Mouse (Mus musculus) hindbrain, postnatal 0 days (tissue): ENCODE results near the gene Rabep1. TPM values are rescaled to one million over a fixed set of nuclear protein-coding genes. Genes with fewer than 3 reads are reported as not detected.

ENCODE experiments used
- ATAC-seq: fragments of 200-750 bp; cut with Nextera tagmentation; 2 replicates; pipeline ENCODE4 v1.8.0; 2017; ENCODE audit warnings: mild to moderate bottlenecking, moderate TSS enrichment, moderate library complexity
- DNase-seq: peaks from one replicate; pipeline ENCODE4 v3.0.0-alpha.2; 2015; ENCODE audit warnings: low spot score
- H3K27ac ChIP-seq: fragments of 300-500 bp; sonication (generic); 2 replicates; pipeline ENCODE4 v1.5.1; 2014; ENCODE audit warnings: mild to moderate bottlenecking
- H3K27me3 ChIP-seq: fragments of 300-500 bp; sonication (generic); 2 replicates; pipeline ENCODE4 v1.6.1; 2014; ENCODE audit warnings: low read length, mixed read lengths; ENCODE audit not compliant: insufficient read depth
- H3K36me3 ChIP-seq: fragments of 300-500 bp; sonication (generic); 2 replicates; pipeline ENCODE4 v1.6.1; 2014; ENCODE audit warnings: low read length, mixed read lengths; ENCODE audit not compliant: insufficient read depth
- H3K4me1 ChIP-seq: fragments of 300-500 bp; sonication (generic); 2 replicates; pipeline ENCODE4 v1.6.1; 2014; ENCODE audit warnings: antibody characterized with exemption, low read length, mixed read lengths; ENCODE audit not compliant: insufficient read depth
- H3K4me2 ChIP-seq: fragments of 300-500 bp; sonication (generic); 2 replicates; pipeline ENCODE4 v1.6.1; 2014; ENCODE audit warnings: low read depth, mild to moderate bottlenecking, low read length, moderate library complexity, mixed read lengths
- H3K4me3 ChIP-seq: fragments of 300-500 bp; sonication (generic); 2 replicates; pipeline ENCODE4 v1.5.1; 2014; ENCODE audit warnings: low read length
- H3K9ac ChIP-seq: fragments of 300-500 bp; sonication (generic); replicated peaks from 2 replicates; pipeline ENCODE4 v1.6.1; 2014; ENCODE audit warnings: mild to moderate bottlenecking, low read length, moderate library complexity, mixed read lengths
- H3K9me3 ChIP-seq: fragments of 300-500 bp; sonication (generic); 2 replicates; pipeline ENCODE4 v1.6.1; 2016; ENCODE audit warnings: low read length, mixed read lengths
- CTCF ChIP-seq: IDR thresholded peaks from 2 replicates; pipeline ENCODE4 v1.5.1; 2016; ENCODE audit warnings: antibody characterized with exemption, control low read depth, low read depth
- WGBS: fragments of 180-500 bp; shearing (Covaris S2); extraction: QIAGEN DNeasy Blood & Tissue Kit; methylation state at CpG from one replicate; pipeline ENCODE4 v1.1.7; 2014; 5-methylcytosine and 5-hydroxymethylcytosine counted together
- polyA plus RNA-seq: library from polyadenylated mRNA; unstranded; fragments of >200 nt; fragmentation: Nextera tagmentation; extraction: Ambion mirVana; gene quantifications from 2 replicates; pipeline ENCODE4 v1.2.1, GENCODE M21; 2015
- total RNA-seq: library from RNA; depleted of rRNA; stranded (reverse); fragments of >200 nt; gene quantifications from 2 replicates; pipeline ENCODE4 v1.2.3, GENCODE M21; 2014

Rabep1 gene
- total and polyA plus RNA-seq, 2 experiments from 2014 or later = 47.1 to 101 TPM

DNA sequence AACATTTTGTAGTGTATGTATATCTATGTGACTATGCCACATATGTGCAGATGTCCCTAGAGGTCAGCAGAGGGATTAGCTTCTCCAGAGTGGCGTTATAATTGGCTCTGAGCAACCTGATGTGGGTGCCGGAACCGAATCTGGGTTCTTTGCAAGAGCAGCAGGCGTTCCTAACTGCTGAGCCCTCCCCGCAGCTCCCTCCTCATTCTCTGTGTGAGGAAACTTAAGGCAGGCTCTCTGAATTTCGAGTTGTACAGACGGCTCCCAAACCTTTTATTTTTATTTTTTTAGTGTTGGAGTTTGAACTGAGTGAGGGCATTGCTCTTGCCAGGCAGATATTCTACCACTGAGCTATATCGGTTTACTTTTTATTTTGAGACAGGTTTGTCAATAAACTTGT lies 29.5 kb upstream of the Rabep1 start:
- WGBS = 86% methylated on average over 8 of the region's 8 CpGs
- no peak for TF ChIP-seq CTCF
- Histone ChIP-seq H3K27me3 (no peaks in the 10 kb centered on the region), H3K4me3 (no peak overlapping the region), H3K9ac (no peak overlapping the region), H3K9me3 (no peaks in the 10 kb centered on the region), H3K27ac (no peak overlapping the region), H3K4me1 (no peaks in the 10 kb centered on the region), H3K4me2 (no peak overlapping the region), H3K36me3 (no peaks in the 10 kb centered on the region)
- ATAC-seq (no peak), DNase-seq (no peak)

DNA sequence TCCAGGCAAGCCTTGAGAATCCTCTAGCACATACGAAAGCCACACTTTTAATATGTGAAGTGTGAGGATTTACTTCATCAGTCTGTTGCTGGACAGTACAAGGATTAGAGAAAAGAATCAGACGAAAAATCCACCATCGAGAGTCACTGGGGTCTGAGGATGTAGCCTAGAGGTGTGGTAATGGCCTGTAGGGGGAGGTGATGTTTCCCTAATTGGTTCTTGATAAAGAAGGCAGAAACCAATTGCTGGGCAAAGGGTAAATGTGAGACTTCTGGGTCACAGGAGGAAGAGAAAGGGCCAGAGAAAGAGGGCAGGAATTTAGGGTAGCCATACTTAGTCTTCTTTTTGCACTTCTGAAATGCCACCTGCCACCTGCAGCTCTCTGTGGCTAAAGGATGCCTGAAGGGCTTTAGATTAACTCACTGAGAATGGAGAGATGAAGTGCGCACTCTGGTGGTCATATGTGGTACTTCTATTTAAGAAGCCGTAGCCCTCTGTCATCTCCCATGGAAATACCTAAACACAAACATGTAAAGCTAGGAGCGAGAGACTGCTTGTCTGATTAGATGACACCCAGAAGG lies 29.0 kb upstream of the Rabep1 start:
- no peaks in the 10 kb centered on the region for H3K36me3 ChIP-seq
- H3K9me3 ChIP-seq = no peaks in the 10 kb centered on the region
- TF ChIP-seq CTCF = peak; percentile 89
- ATAC-seq (peak; percentile 40; the same call in 1 of the 2 replicates), DNase-seq (peak; percentile 77)
- no peak overlapping the region for H3K4me3 ChIP-seq
- H3K9ac ChIP-seq = no peak overlapping the region
- no peak overlapping the region for H3K4me2 ChIP-seq
- H3K27ac ChIP-seq = no peak overlapping the region
- H3K27me3 ChIP-seq = no peaks in the 10 kb centered on the region
- whole genome bisulfite sequencing = 28% methylated on average over 6 of the region's 6 CpGs
- H3K4me1 ChIP-seq = no peaks in the 10 kb centered on the region

DNA sequence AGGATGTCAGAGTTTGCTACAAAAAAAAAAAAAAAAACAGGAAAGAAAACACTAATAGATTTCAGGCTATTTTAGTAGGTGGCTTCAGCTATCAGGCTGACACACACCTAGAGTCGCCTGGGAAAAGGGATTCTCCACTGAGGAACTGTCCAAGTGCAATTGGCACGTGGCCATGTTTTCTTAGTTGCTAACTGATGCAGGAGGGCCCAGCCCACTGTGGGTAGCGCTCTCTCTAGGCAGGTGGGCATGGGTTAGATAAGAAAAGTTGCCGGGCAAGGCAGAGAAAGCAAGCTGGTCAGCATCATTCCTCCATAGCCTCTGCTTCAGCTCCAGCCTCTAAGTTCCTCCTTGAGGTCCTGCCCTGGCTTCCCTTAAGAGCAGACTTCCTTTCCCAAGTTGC lies 27.8 kb upstream of the Rabep1 start:
- H3K27me3 ChIP-seq = no peaks in the 10 kb centered on the region
- no peak for ATAC-seq
- H3K4me2 ChIP-seq = no peak overlapping the region
- no peak overlapping the region for H3K4me3 ChIP-seq
- no peaks in the 10 kb centered on the region for H3K36me3 ChIP-seq
- H3K4me1 ChIP-seq = no peaks in the 10 kb centered on the region
- TF ChIP-seq CTCF = no peak
- WGBS = 84% methylated on average over 4 of the region's 4 CpGs
- no peak overlapping the region for H3K9ac ChIP-seq
- no peak for DNase-seq
- H3K9me3 ChIP-seq = no peaks in the 10 kb centered on the region
- no peak overlapping the region for H3K27ac ChIP-seq

DNA sequence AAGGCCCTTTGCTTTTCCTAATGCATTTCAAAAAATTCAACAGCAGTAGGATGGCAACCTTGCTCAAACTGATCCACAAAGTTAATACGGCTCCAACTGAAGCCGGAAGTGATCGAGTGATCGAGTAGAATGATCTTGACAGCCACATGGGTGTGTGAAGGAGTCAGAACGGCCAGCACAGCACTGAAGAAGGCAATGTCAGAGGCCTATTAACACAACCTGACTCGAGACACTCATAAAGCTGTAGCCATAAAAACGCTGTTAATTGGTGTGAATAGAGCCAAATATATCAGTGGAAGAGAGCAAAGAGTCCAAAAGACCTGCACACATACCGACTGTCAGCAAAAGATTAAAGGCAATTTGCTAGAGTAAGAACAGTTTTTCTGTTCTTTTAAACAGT lies 24.5 kb upstream of the Rabep1 start:
- H3K4me3 ChIP-seq = no peak overlapping the region
- H3K36me3 ChIP-seq = no peaks in the 10 kb centered on the region
- 81% methylated on average over 8 of the region's 8 CpGs for WGBS
- H3K9ac ChIP-seq = no peak overlapping the region
- no peaks in the 10 kb centered on the region for H3K4me1 ChIP-seq
- no peak overlapping the region for H3K27ac ChIP-seq
- H3K27me3 ChIP-seq = no peaks in the 10 kb centered on the region
- no peak for TF ChIP-seq CTCF
- ATAC-seq (no peak), DNase-seq (no peak)
- no peaks in the 10 kb centered on the region for H3K9me3 ChIP-seq
- H3K4me2 ChIP-seq = no peak overlapping the region

DNA sequence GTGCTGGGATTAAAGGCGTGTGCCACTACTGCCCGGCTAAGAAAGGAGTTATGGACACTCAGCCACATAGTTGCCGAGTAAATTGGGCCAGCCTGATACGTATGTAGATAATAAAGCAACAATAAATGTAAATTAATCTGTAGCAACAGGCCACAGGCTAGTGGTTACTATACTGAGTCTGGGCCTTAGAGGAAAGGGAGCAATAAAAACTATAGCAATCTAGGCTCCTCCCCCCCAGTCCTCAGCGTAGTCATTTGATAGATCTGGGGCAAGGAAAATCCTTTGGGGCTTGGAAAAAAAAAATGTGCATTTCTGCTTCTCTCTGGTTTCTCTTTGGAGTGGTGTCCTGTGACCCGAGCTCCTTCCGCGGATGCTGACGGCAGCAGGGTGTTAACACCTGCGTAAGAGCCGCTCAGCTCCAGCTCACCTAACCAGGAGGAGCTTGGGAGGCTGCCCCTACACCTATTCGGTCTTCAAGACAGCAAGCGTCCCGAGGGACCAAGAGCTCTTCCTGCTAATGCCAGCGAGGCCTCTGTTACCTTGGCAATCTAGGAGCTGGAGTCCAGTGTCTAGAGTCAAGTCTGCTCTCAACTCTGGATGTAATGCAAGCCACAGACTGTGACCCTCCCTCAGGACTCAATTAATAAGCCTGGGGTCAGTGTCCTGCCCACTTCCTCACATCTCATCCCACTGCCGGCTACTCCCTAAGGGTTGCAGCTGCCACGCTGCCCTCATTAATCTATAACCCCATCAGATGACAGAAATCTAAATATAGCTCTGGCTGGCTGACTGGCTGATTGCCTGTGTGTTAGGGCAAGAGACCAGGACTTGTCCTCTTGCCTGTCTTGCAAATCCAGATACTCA lies 22.6 kb upstream of the Rabep1 start:
- DNase-seq (peak; percentile 32), ATAC-seq (no peak)
- TF ChIP-seq CTCF = no peak
- H3K27me3 ChIP-seq = no peaks in the 10 kb centered on the region
- H3K4me1 ChIP-seq = no peaks in the 10 kb centered on the region
- no peaks in the 10 kb centered on the region for H3K36me3 ChIP-seq
- H3K4me3 ChIP-seq = no peak overlapping the region
- H3K9ac ChIP-seq = no peak overlapping the region
- no peaks in the 10 kb centered on the region for H3K9me3 ChIP-seq
- WGBS = 59% methylated on average over 17 of the region's 17 CpGs
- H3K4me2 ChIP-seq = no peak overlapping the region
- no peak overlapping the region for H3K27ac ChIP-seq

DNA sequence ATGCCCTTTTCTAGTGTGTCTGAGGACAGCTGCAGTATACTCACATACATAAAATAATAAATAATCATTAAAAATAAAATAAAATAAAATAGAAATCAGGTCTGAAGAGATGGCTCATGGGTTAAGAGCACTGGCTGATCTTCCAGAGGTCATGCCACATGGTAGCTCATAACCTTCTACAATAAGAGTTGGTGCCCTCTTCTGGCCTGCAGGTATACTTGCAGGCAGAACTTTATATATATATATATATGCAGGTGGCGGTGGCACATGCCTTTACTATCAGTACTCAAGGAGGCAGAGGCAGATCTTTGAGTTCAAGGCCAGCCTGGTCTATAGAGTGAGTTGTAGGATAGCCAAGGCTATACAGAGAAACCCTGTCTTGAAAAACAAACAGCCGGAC lies 18.4 kb upstream of the Rabep1 start:
- Histone ChIP-seq H3K4me1 (no peaks in the 10 kb centered on the region), H3K9me3 (no peaks in the 10 kb centered on the region), H3K4me3 (no peak overlapping the region), H3K27ac (no peak overlapping the region), H3K36me3 (no peaks in the 10 kb centered on the region), H3K9ac (no peak overlapping the region), H3K27me3 (no peaks in the 10 kb centered on the region), H3K4me2 (no peak overlapping the region)
- peak; percentile 23; the same call in 1 of the 2 replicates for TF ChIP-seq CTCF
- 91% methylated on average over 2 of the region's 2 CpGs for WGBS
- no peak for ATAC-seq
- no peak for DNase-seq

DNA sequence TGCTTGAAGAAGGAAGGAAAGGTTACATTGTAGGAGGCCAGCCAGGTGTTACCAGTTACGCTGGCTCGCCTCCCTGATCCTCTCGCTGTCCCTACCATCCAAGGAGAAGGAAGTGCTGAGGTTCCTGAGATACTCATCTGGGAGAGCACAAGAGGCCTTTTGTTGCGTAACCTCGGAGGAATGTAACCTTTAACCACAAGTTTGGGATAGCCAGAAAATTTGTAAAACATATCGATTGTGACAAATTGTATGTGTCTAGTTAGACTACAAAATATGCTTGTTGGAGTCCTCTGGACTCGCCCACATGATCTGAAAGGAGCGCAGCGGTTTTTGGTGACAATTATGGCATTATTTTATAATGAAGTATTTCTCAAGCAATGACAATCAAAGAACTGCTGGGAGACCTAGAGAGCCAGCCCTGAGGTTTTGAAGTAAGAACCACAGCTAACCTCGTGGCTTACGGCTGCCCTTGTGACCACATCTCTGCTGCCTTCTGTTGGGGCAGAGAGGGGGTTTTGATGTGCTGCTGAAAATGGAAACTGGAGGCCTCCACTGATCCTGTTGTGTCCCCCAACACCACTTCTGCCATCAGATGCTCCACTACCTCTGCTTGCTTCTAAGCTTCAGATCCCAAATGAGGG lies 15.5 kb upstream of the Rabep1 start:
- H3K9me3 ChIP-seq = no peaks in the 10 kb centered on the region
- DNase-seq (no peak), ATAC-seq (no peak)
- H3K4me2 ChIP-seq = no peak overlapping the region
- no peak overlapping the region for H3K27ac ChIP-seq
- no peaks in the 10 kb centered on the region for H3K27me3 ChIP-seq
- H3K4me1 ChIP-seq = no peaks in the 10 kb centered on the region
- TF ChIP-seq CTCF = no peak
- no peak overlapping the region for H3K9ac ChIP-seq
- WGBS = 90% methylated on average over 11 of the region's 11 CpGs
- H3K36me3 ChIP-seq = no peaks in the 10 kb centered on the region
- H3K4me3 ChIP-seq = no peak overlapping the region
